Mouse (Mus musculus): Measurements from ENCODE around the gene Lgr6. TPM values are rescaled to one million over a fixed set of nuclear protein-coding genes. Genes with fewer than 3 reads are reported as not detected.

Gene Lgr6
- polyA plus RNA-seq, 1 experiment: 2.9 TPM

- Histone ChIP-seq H3K27ac (ENCODE audit: insufficient read depth, low read length) (no peak overlapping the region), H3K4me1 (ENCODE audit: control insufficient read depth, insufficient read depth, low read length) (no peaks in the 10 kb centered on the region), H3K4me3 (replicated peaks; ENCODE audit: insufficient read depth, low read depth, low read length) (no peak overlapping the region), H3K27me3 (ENCODE audit: control insufficient read depth, insufficient read depth, low read length) (no peaks in the 10 kb centered on the region)
- whole genome bisulfite sequencing: 76% methylated on average over 5 of the region's 5 CpGs
- no peak for TF ChIP-seq POLR2A (IDR thresholded peaks at IDR 0.05; ENCODE audit: borderline replicate concordance, insufficient read depth, low read length)
- no peak for DNase-seq
Measured at GRCm38 (mm10) chr1:135072643-135073042, 32.4 kb downstream of the Lgr6 start.

GRCm38 (mm10) chr1:135069841-135070240 is 35.2 kb downstream of the Lgr6 start:
- TF ChIP-seq POLR2A (IDR thresholded peaks at IDR 0.05; ENCODE audit: borderline replicate concordance, insufficient read depth, low read length) (no peak), CTCF (IDR thresholded peaks at IDR 0.05; ENCODE audit: borderline replicate concordance, insufficient read depth, low read depth, low read length) (no peak)
- no peak for DNase-seq
- no peaks in the 10 kb centered on the region for H3K4me1 ChIP-seq (ENCODE audit: control insufficient read depth, insufficient read depth, low read length)
- H3K27me3 ChIP-seq (ENCODE audit: control insufficient read depth, insufficient read depth, low read length): no peaks in the 10 kb centered on the region
- H3K4me3 ChIP-seq (replicated peaks; ENCODE audit: insufficient read depth, low read depth, low read length): no peak overlapping the region
- WGBS: 67% methylated on average over 8 of the region's 8 CpGs
- no peak overlapping the region for H3K27ac ChIP-seq (ENCODE audit: insufficient read depth, low read length)

GRCm38 (mm10) chr1:135064525-135064924 is 40.6 kb downstream of the Lgr6 start:
- DNase-seq: no peak
- no peaks in the 10 kb centered on the region for H3K4me1 ChIP-seq (ENCODE audit: control insufficient read depth, insufficient read depth, low read length)
- H3K27ac ChIP-seq (ENCODE audit: insufficient read depth, low read length): no peak overlapping the region
- no peaks in the 10 kb centered on the region for H3K27me3 ChIP-seq (ENCODE audit: control insufficient read depth, insufficient read depth, low read length)
- TF ChIP-seq CTCF (IDR thresholded peaks at IDR 0.05; ENCODE audit: borderline replicate concordance, insufficient read depth, low read depth, low read length) (no peak), POLR2A (IDR thresholded peaks at IDR 0.05; ENCODE audit: borderline replicate concordance, insufficient read depth, low read length) (no peak)
- H3K4me3 ChIP-seq (replicated peaks; ENCODE audit: insufficient read depth, low read depth, low read length): no peak overlapping the region
- WGBS: 97% methylated on average over 2 of the region's 2 CpGs

- Histone ChIP-seq H3K27ac (ENCODE audit: insufficient read depth, low read length) (no peak overlapping the region), H3K4me1 (ENCODE audit: control insufficient read depth, insufficient read depth, low read length) (no peaks in the 10 kb centered on the region), H3K4me3 (replicated peaks; ENCODE audit: insufficient read depth, low read depth, low read length) (no peak overlapping the region), H3K27me3 (ENCODE audit: control insufficient read depth, insufficient read depth, low read length) (no peaks in the 10 kb centered on the region)
- no peak for DNase-seq
- TF ChIP-seq CTCF (IDR thresholded peaks at IDR 0.05; ENCODE audit: borderline replicate concordance, insufficient read depth, low read depth, low read length): no peak
- TF ChIP-seq POLR2A (IDR thresholded peaks at IDR 0.05; ENCODE audit: borderline replicate concordance, insufficient read depth, low read length): no peak
- 67% methylated on average over 5 of the region's 5 CpGs for WGBS
Measured at GRCm38 (mm10) chr1:135062936-135063335, 42.1 kb downstream of the Lgr6 start.

GRCm38 (mm10) chr1:135061300-135061699 is 43.8 kb downstream of the Lgr6 start:
- no peak overlapping the region for H3K4me3 ChIP-seq (replicated peaks; ENCODE audit: insufficient read depth, low read depth, low read length)
- 93% methylated on average over 6 of the region's 6 CpGs for WGBS
- DNase-seq: no peak
- no peaks in the 10 kb centered on the region for H3K27me3 ChIP-seq (ENCODE audit: control insufficient read depth, insufficient read depth, low read length)
- H3K4me1 ChIP-seq (ENCODE audit: control insufficient read depth, insufficient read depth, low read length): no peaks in the 10 kb centered on the region
- TF ChIP-seq CTCF (IDR thresholded peaks at IDR 0.05; ENCODE audit: borderline replicate concordance, insufficient read depth, low read depth, low read length): no peak
- no peak for TF ChIP-seq POLR2A (IDR thresholded peaks at IDR 0.05; ENCODE audit: borderline replicate concordance, insufficient read depth, low read length)
- H3K27ac ChIP-seq (ENCODE audit: insufficient read depth, low read length): no peak overlapping the region

- no peak overlapping the region for H3K27ac ChIP-seq (ENCODE audit: insufficient read depth, low read length)
- no peaks in the 10 kb centered on the region for H3K27me3 ChIP-seq (ENCODE audit: control insufficient read depth, insufficient read depth, low read length)
- no peak overlapping the region for H3K4me3 ChIP-seq (replicated peaks; ENCODE audit: insufficient read depth, low read depth, low read length)
- DNase-seq: no peak
- H3K4me1 ChIP-seq (ENCODE audit: control insufficient read depth, insufficient read depth, low read length): no peaks in the 10 kb centered on the region
- WGBS: 61% methylated on average over 6 of the region's 6 CpGs
- TF ChIP-seq CTCF (IDR thresholded peaks at IDR 0.05; ENCODE audit: borderline replicate concordance, insufficient read depth, low read depth, low read length): no peak
- no peak for TF ChIP-seq POLR2A (IDR thresholded peaks at IDR 0.05; ENCODE audit: borderline replicate concordance, insufficient read depth, low read length)
Measured at GRCm38 (mm10) chr1:135060174-135060573, 44.9 kb downstream of the Lgr6 start.

GRCm38 (mm10) chr1:135056901-135057300 is 48.2 kb downstream of the Lgr6 start:
- no peak for DNase-seq
- no peaks in the 10 kb centered on the region for H3K27me3 ChIP-seq (ENCODE audit: control insufficient read depth, insufficient read depth, low read length)
- 81% methylated on average over 8 of the region's 8 CpGs for WGBS
- no peaks in the 10 kb centered on the region for H3K4me1 ChIP-seq (ENCODE audit: control insufficient read depth, insufficient read depth, low read length)
- no peak overlapping the region for H3K27ac ChIP-seq (ENCODE audit: insufficient read depth, low read length)
- H3K4me3 ChIP-seq (replicated peaks; ENCODE audit: insufficient read depth, low read depth, low read length): no peak overlapping the region
- TF ChIP-seq CTCF (IDR thresholded peaks at IDR 0.05; ENCODE audit: borderline replicate concordance, insufficient read depth, low read depth, low read length): no peak

- Histone ChIP-seq H3K4me3 (replicated peaks; ENCODE audit: insufficient read depth, low read depth, low read length) (no peak overlapping the region), H3K27ac (ENCODE audit: insufficient read depth, low read length) (no peak overlapping the region), H3K27me3 (ENCODE audit: control insufficient read depth, insufficient read depth, low read length) (no peaks in the 10 kb centered on the region), H3K4me1 (ENCODE audit: control insufficient read depth, insufficient read depth, low read length) (no peaks in the 10 kb centered on the region)
- no peak for TF ChIP-seq CTCF (IDR thresholded peaks at IDR 0.05; ENCODE audit: borderline replicate concordance, insufficient read depth, low read depth, low read length)
- no peak for TF ChIP-seq POLR2A (IDR thresholded peaks at IDR 0.05; ENCODE audit: borderline replicate concordance, insufficient read depth, low read length)
- DNase-seq: no peak
- WGBS: 41% methylated on average over 5 of the region's 5 CpGs
Measured at GRCm38 (mm10) chr1:135054121-135054520, 51.0 kb downstream of the Lgr6 start.

Measured in cerebellum, adult 2 months (tissue).